Mouse (Mus musculus): ENCODE data around the gene Myh6.
A peak's percentile ranks its signal among the peaks of the same experiment; 100 is the strongest.
"Not testable (repeated sequence)": the region's sequence is repeated elsewhere in the genome, so short reads cannot be mapped to it uniquely, and the experiment has no call there.

Myh6 gene

DNA sequence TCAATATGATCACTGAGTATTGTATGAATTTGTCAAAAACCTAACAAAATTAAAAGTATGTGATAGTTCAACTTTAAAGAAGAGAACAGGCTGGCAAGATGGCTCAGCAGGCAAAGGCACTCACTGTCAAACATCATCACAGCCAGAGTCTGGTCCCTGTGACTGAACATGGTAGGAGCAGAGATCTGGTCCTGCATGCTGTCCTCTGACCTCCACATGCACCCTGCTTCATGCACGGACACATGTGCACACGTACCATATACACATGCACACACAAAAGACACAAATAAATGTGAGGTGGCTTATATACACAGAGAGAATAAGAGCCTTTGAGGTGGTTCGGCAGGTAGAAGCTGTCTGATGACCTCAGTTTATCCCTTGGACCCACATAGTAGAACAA lies 11.2 kb downstream of the Myh6 start:
- DNase-seq: no peak

GRCm38 (mm10) chr14:54954474-54954873 lies 12.3 kb downstream of the Myh6 start:
- DNase-seq: no peak

- DNase-seq: no peak
Measured at GRCm38 (mm10) chr14:54953664-54954206, 13.0 kb downstream of the Myh6 start.

DNA sequence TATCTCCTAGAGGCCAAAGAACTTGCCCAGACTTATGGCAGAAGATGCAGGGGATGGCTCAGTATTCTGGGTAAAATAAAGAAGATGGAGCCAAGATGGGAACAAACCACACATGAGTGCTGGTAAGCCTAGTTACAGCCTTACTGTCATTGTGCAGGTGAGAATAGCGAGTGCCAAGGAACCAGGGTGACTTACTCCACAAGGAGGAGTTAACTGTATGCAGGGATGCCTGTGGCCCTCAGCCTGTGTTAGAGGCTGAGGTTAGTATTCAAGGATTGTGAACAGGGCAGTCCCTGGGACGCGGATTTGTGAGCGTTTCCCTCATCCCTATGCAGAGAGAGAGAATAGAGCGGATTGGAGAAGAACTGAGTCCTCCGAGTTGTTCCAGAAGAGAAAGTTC lies 15.1 kb downstream of the Myh6 start:
- DNase-seq: no peak

- DNase-seq: no peak
Measured at GRCm38 (mm10) chr14:54950493-54950892, 16.2 kb downstream of the Myh6 start.

GRCm38 (mm10) chr14:54948781-54949180 lies 17.9 kb downstream of the Myh6 start:
- no peak for DNase-seq

DNA sequence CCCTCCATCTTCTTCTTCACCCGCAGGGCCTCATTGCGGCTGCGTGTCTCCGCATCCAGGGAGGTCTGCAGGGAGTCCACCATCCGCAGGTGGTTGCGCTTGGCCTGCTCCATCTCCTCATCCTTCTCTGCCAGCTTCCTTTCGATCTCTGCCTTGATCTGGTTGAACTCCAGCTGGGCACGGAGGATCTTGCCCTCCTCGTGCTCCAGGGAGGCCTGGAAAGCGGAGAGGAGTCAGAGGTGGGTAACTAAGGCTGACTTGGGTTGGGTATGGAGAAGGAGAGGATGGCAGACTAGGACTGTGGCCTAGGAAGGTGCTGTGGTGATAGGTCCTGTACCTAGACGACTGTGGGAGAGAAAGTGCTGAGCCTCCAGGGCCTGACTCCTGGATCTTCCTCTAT lies 19.7 kb downstream of the Myh6 start:
- DNase-seq: not testable (repeated sequence)

DNA sequence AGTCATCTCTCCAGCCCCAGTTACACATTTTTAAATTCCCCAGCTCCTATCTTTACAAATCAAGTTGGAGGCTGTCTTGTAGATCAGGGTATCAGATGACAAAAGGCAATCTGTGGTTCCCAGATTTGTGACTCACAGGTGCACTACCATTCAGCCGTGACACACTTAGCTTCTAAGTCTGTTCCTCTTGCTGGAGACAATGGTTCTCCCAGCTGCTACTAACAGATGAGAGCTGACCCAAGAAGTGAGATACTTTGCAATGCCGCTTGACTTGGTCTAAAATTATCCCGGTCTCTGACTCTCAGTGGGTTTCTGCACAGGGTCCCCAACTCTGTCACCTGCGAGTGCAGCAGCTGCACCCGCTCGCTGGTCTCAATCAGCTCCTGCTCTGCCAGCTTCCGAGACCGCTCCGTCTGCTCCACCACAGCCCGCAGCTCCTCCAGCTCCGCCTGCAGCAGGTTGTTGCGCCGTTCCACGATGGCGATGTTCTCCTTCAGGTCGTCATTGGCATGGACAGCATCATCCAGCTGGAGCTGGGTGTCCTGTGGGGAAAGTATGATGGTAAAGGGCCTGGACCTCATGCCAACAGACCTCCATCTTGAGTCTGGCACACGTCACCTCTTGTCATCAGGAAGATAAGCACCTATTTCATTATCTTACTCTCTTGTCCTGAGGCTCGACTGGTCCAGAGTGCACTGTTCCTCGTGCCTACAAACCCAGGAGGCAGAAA lies 20.6 kb downstream of the Myh6 start:
- DNase-seq: no peak

DNA sequence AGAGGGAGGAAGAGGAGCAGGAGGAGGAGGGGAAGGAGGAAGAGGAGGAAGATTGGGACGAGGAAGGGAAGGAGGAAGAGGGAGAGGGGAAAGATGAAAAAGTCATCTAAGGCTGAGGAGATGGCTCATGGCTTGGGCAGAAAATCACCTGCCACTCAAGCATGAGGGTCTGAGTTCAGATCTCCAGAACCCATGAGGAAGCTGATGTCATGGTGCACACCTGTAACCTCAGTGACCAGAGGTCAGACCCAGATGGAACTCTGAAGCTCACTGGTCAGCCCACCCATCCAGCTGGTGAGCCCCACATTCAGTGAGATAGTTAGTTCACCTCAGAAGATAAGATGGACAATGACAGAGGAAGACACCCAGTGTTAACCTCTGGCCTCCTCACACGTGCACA lies 21.8 kb downstream of the Myh6 start:
- DNase-seq: no peak

DNA sequence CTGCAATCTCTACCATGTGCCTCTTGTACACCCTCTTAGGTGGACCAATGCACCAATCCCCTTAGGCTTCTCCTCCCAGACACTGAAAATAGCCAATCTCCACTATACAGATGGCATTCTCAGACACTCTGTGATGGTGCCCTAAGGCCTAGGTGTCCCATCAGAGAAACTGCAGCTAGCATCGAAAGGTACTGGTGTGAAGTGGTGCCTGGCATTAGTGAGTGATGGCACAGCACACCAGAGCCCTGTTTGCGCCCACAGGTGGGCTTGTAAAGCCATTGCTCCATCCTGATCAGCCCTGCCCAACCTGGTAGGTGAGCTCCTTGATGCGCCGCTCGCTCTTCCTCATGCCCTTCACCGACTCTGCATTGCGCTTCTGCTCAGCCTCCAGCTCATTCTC lies 22.8 kb downstream of the Myh6 start:
- no peak for DNase-seq

GRCm38 (mm10) chr14:54942479-54942878 lies 24.2 kb downstream of the Myh6 start:
- no peak for DNase-seq

DNA sequence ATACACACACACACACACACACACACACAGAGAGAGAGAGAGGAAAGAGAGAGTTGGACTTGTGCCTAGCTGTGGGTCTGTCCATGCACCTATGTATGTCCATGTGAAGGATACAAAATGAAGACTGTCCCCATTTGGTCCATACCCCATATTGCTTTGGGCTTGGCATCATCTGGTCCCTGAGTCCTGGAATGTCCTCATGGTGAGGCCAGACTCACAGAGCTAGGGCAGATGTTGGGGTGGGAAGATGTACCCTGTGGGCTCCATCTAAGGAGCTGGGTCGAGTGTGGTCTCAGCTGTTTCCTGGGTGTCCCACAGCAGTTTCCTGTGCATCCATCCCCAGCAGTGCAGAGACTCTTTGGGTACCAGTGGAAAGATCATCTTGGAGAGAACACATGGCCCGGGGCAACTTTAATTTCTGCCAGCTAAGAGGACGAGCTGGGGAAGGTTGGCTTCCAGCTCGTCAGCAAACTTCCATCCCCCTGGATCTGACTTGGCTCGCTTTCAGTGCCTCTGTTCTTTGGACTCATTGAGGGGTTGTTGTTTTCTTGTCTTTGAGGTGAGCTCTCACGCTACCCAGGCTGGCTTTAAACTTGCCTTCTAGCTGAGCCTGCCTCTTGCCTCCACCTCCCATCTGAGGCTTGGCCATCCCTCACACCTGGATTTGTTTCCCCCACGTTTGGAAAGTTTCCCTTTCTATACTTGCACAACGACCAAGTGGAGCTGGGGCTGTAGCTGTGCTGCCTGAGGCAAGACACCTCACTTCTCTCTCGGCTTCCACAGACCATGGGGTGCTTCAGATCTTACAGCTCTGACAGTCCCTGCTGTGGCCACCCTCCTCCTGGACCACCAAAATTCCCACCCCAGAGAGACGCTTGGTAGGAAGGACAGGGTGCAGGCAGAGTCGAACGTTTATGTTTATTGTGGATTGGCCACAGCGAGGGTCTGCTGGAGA lies 25.4 kb downstream of the Myh6 start:
- no peak for DNase-seq

GRCm38 (mm10) chr14:54940176-54940530 lies 26.6 kb downstream of the Myh6 start:
- DNase-seq: no peak

GRCm38 (mm10) chr14:54939434-54940175 lies 27.1 kb downstream of the Myh6 start:
- DNase-seq: peak; percentile 76 to 84

- no peak for DNase-seq
Measured at GRCm38 (mm10) chr14:54938431-54939219, 28.1 kb downstream of the Myh6 start.

- no peak for DNase-seq
Measured at GRCm38 (mm10) chr14:54937361-54938182, 29.2 kb downstream of the Myh6 start.

GRCm38 (mm10) chr14:54936831-54937160 lies 29.9 kb downstream of the Myh6 start:
- DNase-seq: peak in 1 of 2 experiments; percentile 33

DNA sequence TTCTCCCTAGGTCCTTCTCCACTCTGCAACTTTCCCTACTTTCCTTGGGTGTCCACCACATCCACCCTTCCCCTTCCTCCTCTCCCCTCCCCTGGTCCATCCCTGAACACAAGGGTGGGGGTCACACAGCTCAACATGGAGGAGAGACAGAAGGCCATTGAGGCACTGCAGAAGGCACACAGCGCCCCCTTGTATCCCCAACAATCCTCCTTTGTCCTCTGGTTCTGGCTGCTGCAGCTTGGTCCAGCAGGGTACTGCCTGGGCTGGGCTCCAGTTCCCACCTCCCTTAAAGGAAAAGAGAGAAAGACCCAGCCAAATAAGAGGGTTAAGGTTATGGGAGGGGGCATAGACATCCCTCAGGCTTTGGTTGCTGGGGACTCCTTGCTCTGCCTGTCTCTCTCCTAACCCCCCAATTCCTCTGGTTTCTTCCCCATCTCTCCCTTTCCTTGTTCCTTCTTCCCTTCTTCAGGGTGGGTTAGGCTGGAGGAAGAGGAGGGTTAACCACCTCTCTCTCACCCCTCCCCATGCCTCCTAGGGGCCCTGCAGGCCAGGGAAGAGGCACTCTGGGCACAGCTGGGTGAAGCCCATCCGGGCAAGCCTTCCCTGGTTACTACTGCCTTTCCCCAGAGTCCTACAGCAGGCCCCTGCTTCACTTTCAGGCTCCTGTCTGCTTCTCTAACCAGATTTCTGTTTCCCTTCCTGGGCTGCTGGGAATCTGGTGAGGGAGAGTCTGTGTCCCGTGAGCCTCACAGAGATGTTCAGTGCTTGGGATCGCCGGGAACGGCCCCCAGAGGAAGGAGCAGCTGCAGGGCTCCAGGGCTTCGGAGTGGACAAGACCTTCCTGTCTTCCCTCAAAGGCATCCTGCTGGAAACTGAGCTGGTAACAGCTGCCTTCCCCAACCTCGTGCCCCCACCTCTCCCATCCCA lies 30.6 kb downstream of the Myh6 start, which contains the start of gene Cmtm5:
Gene Cmtm5 (plus strand): TSS at position 358 of the 927 bp plus-strand sequence.
- DNase-seq: peak; percentile 24 to 50

DNA sequence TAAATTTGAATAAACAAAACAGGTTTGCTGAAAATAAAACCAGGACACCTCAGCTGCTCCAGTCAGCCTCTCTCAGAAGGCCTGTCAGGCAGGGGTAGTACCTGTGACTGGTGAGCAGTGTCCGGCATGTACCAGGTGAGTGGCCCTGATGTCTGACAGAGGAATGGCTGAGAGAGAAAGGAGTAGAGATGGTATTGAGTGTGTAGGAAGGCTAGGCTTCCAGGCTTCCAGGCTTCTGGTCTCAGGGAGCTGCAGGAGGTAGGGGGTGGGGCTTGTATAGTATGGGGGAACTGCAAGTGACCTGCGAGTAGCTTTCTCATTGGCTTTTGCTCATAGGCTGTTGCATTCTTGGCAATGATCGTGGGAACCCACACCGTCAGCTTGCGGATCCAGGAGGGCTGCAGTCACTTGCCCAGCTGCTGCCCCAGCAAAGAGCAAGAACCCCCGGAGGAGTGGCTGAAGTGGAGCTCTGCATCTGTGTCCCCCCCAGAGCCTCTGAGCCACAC lies 34.0 kb downstream of the Myh6 start, which contains the start of gene Il25:
Gene Il25 (plus strand): TSS at position 51 of the 506 bp plus-strand sequence.
- DNase-seq: peak in 1 of 2 experiments; percentile 24

DNA sequence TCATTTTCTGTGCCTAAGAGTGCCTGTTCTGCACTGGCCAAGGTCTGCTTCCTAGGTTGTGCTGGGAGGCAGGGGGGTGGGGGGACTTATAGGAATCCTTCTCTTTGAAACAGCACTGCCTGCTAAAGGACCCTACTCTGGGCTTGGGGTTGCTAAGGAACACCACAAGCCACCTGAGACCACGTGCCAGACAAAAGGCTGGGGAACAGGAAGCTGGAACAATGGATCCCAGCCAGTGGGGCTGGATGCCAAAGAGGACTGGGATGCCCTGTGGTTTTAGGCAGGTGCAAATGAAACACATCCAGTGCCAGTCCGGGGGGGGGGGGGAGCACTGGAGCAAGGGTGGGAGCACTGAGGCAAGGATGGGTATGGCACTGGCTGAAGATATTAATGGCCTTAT lies 36.3 kb downstream of the Myh6 start:
- no peak for DNase-seq

Data from kidney, postnatal 4 days (tissue).